Mouse (Mus musculus) C2C12 (cell line): Measurements from ENCODE around the gene Pdzd2.

Experiments used
- CEBPB ChIP-seq: IDR thresholded peaks from one replicate; pipeline ENCODE4 v1.6.1; 2011; ENCODE audit warnings: low read depth, mild to moderate bottlenecking, control low read depth, moderate library complexity
- CTCF ChIP-seq: IDR thresholded peaks from one replicate; pipeline ENCODE4 v1.5.1; 2011; ENCODE audit not compliant: control insufficient read depth, insufficient read depth, insufficient read length
- FOSL1 ChIP-seq: IDR thresholded peaks from one replicate; pipeline ENCODE4 v1.8.0; 2011; ENCODE audit warnings: mild to moderate bottlenecking, low read length; ENCODE audit not compliant: poor library complexity, insufficient read depth, severe bottlenecking
- MAX ChIP-seq: IDR thresholded peaks from one replicate; pipeline ENCODE4 v1.6.1; 2011; ENCODE audit warnings: mild to moderate bottlenecking, control low read depth
- MYOD1 ChIP-seq: IDR thresholded peaks from one replicate; pipeline ENCODE4 v1.6.1; 2011; ENCODE audit warnings: low read depth; ENCODE audit not compliant: control insufficient read depth, insufficient read length
- MYOG ChIP-seq: IDR thresholded peaks from one replicate; pipeline ENCODE4 v1.6.1; 2011; ENCODE audit not compliant: control insufficient read depth, insufficient read length; ENCODE audit errors: extremely low read depth
- USF1 ChIP-seq: IDR thresholded peaks from one replicate; pipeline ENCODE4 v1.6.1; 2011; ENCODE audit warnings: low read depth, mild to moderate bottlenecking, control low read depth, moderate library complexity

DNA sequence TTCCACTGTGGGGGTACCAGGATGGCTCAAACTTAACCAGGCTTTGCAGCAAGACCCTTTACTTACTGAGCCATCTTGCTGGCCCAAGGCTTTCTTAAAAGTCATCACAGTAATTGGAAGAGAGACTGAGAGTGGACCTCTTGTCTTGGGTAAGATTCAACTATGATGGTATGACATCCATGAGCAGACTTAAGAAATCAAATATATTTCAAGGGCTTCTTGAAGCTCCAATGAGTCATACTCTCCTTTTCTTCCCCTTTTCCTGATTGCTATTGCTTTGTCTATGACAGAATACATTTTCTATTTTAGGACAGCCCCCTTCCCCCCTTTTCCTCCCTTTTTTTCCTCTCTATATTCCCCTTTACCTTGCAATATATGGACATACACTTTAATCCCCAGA is 306.8 kb downstream of the Pdzd2 start:
- TF ChIP-seq MYOG = no peak
- TF ChIP-seq CTCF = no peak
- TF ChIP-seq USF1 = no peak
- TF ChIP-seq MAX = no peak
- TF ChIP-seq CEBPB = no peak
- TF ChIP-seq MYOD1 = no peak
- TF ChIP-seq FOSL1 = no peak
